Mouse (Mus musculus) lung, postnatal 0 days (tissue): ENCODE measurements around the gene Rnf169. TPM values are rescaled to one million over a fixed set of nuclear protein-coding genes. Genes with fewer than 3 reads are reported as not detected.

Experiments
- ATAC-seq: fragments of 200-750 bp; cut with Nextera tagmentation; 2 replicates; pipeline ENCODE4 v1.8.0; 2017; ENCODE audit warnings: moderate library complexity
- DNase-seq: peaks from one replicate; pipeline ENCODE4 v3.0.0-alpha.2; 2016; ENCODE audit warnings: low spot score
- H3K27ac ChIP-seq: fragments of 300-500 bp; sonication (generic); 2 replicates; pipeline ENCODE4 v1.5.1; 2014; ENCODE audit warnings: antibody characterized with exemption, mild to moderate bottlenecking, low read length, mixed read lengths
- H3K27me3 ChIP-seq: fragments of 300-500 bp; sonication (generic); replicated peaks from 2 replicates; pipeline ENCODE4 v1.6.1; 2014; ENCODE audit warnings: low read length, mixed read lengths; ENCODE audit not compliant: insufficient read depth
- H3K36me3 ChIP-seq: fragments of 300-500 bp; sonication (generic); 2 replicates; pipeline ENCODE4 v1.6.1; 2014; ENCODE audit warnings: low read length, mixed read lengths; ENCODE audit not compliant: insufficient read depth
- H3K4me1 ChIP-seq: fragments of 300-500 bp; sonication (generic); 2 replicates; pipeline ENCODE4 v1.6.1; 2014; ENCODE audit warnings: antibody characterized with exemption, low read depth, low read length, mixed read lengths; ENCODE audit not compliant: insufficient read depth
- H3K4me2 ChIP-seq: fragments of 300-500 bp; sonication (generic); replicated peaks from 2 replicates; pipeline ENCODE4 v1.6.1; 2014; ENCODE audit warnings: low read depth, mild to moderate bottlenecking, low read length, moderate library complexity, mixed read lengths
- H3K4me3 ChIP-seq: fragments of 300-500 bp; sonication (generic); 2 replicates; pipeline ENCODE4 v1.5.1; 2014; ENCODE audit warnings: low read depth, low read length
- H3K9ac ChIP-seq: fragments of 300-500 bp; sonication (generic); replicated peaks from 2 replicates; pipeline ENCODE4 v1.6.1; 2014; ENCODE audit warnings: low read depth, mild to moderate bottlenecking
- H3K9me3 ChIP-seq: fragments of 300-500 bp; sonication (generic); 2 replicates; pipeline ENCODE4 v1.6.1; 2016; ENCODE audit warnings: low read length, mixed read lengths
- CTCF ChIP-seq: IDR thresholded peaks from 2 replicates; pipeline ENCODE4 v1.5.1; 2016; ENCODE audit warnings: antibody characterized with exemption, mild to moderate bottlenecking
- EP300 ChIP-seq: IDR thresholded peaks from 2 replicates; pipeline ENCODE4 v1.6.1; 2016; ENCODE audit warnings: antibody characterized with exemption, mild to moderate bottlenecking, control low read depth
- WGBS: fragments of 180-500 bp; shearing (Covaris S2); extraction: QIAGEN DNeasy Blood & Tissue Kit; methylation state at CpG from one replicate; pipeline ENCODE4 v1.1.7; 2014; 5-methylcytosine and 5-hydroxymethylcytosine counted together
- polyA plus RNA-seq: library from polyadenylated mRNA; unstranded; fragments of >200 nt; fragmentation: Nextera tagmentation; extraction: Ambion mirVana; gene quantifications from 2 replicates; pipeline ENCODE4 v1.2.1, GENCODE M21; 2015

The Rnf169 gene
- polyA plus RNA-seq, 1 experiment from 2014 or later = 3.8 TPM

GRCm38 (mm10) chr7:99887230-99887735 is 93.0 kb downstream of the Rnf169 start:
- no peak overlapping the region for H3K4me2 ChIP-seq
- DNase-seq (no peak), ATAC-seq (no peak)
- no peak overlapping the region for H3K9ac ChIP-seq
- no peaks in the 10 kb centered on the region for H3K4me1 ChIP-seq
- H3K4me3 ChIP-seq = no peak overlapping the region
- no peaks in the 10 kb centered on the region for H3K36me3 ChIP-seq
- TF ChIP-seq CTCF (no peak), EP300 (no peak)
- H3K27ac ChIP-seq = no peak overlapping the region
- WGBS = 81% methylated on average over 2 of the region's 2 CpGs
- H3K9me3 ChIP-seq = no peaks in the 10 kb centered on the region
- H3K27me3 ChIP-seq = no peaks in the 10 kb centered on the region

GRCm38 (mm10) chr7:99878254-99878653 is 102.0 kb downstream of the Rnf169 start:
- no peak for DNase-seq
- no peaks in the 10 kb centered on the region for H3K27me3 ChIP-seq
- no peak overlapping the region for H3K4me3 ChIP-seq
- TF ChIP-seq EP300 (no peak), CTCF (no peak)
- no peak overlapping the region for H3K4me2 ChIP-seq
- H3K4me1 ChIP-seq = 0 out of 2 replicates have a peak, but pooled peaks cover 2% of the 10 kb centered on the region
- H3K9me3 ChIP-seq = no peaks in the 10 kb centered on the region
- no peak overlapping the region for H3K27ac ChIP-seq
- no peak for ATAC-seq
- H3K36me3 ChIP-seq = no peaks in the 10 kb centered on the region
- WGBS = 68% methylated on average over 2 of the region's 2 CpGs
- H3K9ac ChIP-seq = no peak overlapping the region

- H3K9me3 ChIP-seq = no peaks in the 10 kb centered on the region
- H3K36me3 ChIP-seq = no peaks in the 10 kb centered on the region
- no peak overlapping the region for H3K4me2 ChIP-seq
- DNase-seq (peak; percentile 86), ATAC-seq (peak; percentile 62; the same call in 1 of the 2 replicates)
- H3K4me1 ChIP-seq = 0 out of 2 replicates have a peak, but pooled peaks cover 2% of the 10 kb centered on the region
- H3K9ac ChIP-seq = no peak overlapping the region
- H3K27me3 ChIP-seq = no peaks in the 10 kb centered on the region
- WGBS = 0% methylated on average over 3 of the region's 3 CpGs
- TF ChIP-seq CTCF (peak; percentile 94), EP300 (no peak)
- H3K4me3 ChIP-seq = no peak overlapping the region
- H3K27ac ChIP-seq = no peak overlapping the region
Observed at GRCm38 (mm10) chr7:99876345-99876744, 103.9 kb downstream of the Rnf169 start.

GRCm38 (mm10) chr7:99875891-99876290 is 104.4 kb downstream of the Rnf169 start:
- TF ChIP-seq CTCF (no peak), EP300 (no peak)
- H3K4me1 ChIP-seq = 0 out of 2 replicates have a peak, but pooled peaks cover 2% of the 10 kb centered on the region
- no peak overlapping the region for H3K9ac ChIP-seq
- no peak for DNase-seq
- H3K4me3 ChIP-seq = no peak overlapping the region
- 47% methylated on average over 5 of the region's 5 CpGs for WGBS
- H3K27ac ChIP-seq = no peak overlapping the region
- H3K27me3 ChIP-seq = no peaks in the 10 kb centered on the region
- H3K4me2 ChIP-seq = no peak overlapping the region
- no peaks in the 10 kb centered on the region for H3K9me3 ChIP-seq
- no peaks in the 10 kb centered on the region for H3K36me3 ChIP-seq
- no peak for ATAC-seq

GRCm38 (mm10) chr7:99873965-99874364 is 106.3 kb downstream of the Rnf169 start:
- WGBS = 70% methylated on average over 6 of the region's 6 CpGs
- TF ChIP-seq CTCF (no peak), EP300 (no peak)
- Histone ChIP-seq H3K4me3 (no peak overlapping the region), H3K27ac (no peak overlapping the region), H3K9ac (no peak overlapping the region), H3K4me2 (no peak overlapping the region), H3K36me3 (no peaks in the 10 kb centered on the region), H3K4me1 (0 out of 2 replicates have a peak, but pooled peaks cover 2% of the 10 kb centered on the region), H3K27me3 (no peaks in the 10 kb centered on the region), H3K9me3 (no peaks in the 10 kb centered on the region)
- no peak for DNase-seq
- ATAC-seq = no peak

Other genes with a start within 250 kb of the Rnf169 start
- gene Olfr521, start 216.9 kb downstream of the Rnf169 start, polyA plus RNA-seq = not detected in 2 replicates
- 5.8 and 7.6 TPM in 2 replicates for gene Neu3, start 152.0 kb downstream of the Rnf169 start, polyA plus RNA-seq
- 1.1 and 1.3 TPM in 2 replicates for gene Xrra1, start 121.3 kb downstream of the Rnf169 start, polyA plus RNA-seq
- gene Spcs2, start 117.0 kb downstream of the Rnf169 start, polyA plus RNA-seq = 318 and 342 TPM in 2 replicates
- gene Chrdl2, start 25.7 kb upstream of the Rnf169 start, polyA plus RNA-seq = 0.11 TPM in 1 of 2 replicates, not detected in the other
- gene Pold3, start 141.1 kb upstream of the Rnf169 start, polyA plus RNA-seq = 18.2 and 19.3 TPM in 2 replicates
- 9.7 and 12.4 TPM in 2 replicates for gene Lipt2, start 178.8 kb upstream of the Rnf169 start, polyA plus RNA-seq
- 3.3 and 4.9 TPM in 2 replicates for gene Kcne3, start 196.1 kb upstream of the Rnf169 start, polyA plus RNA-seq
- gene Pgm2l1, start 246.9 kb upstream of the Rnf169 start, polyA plus RNA-seq = 2.0 and 2.1 TPM in 2 replicates